Mouse (Mus musculus): ENCODE data around the gene Cpne4. TPM values are rescaled to one million over a fixed set of nuclear protein-coding genes. Genes with fewer than 3 reads are reported as not detected.

Gene Cpne4
- polyA plus RNA-seq (2021): 0.10 TPM

DNA sequence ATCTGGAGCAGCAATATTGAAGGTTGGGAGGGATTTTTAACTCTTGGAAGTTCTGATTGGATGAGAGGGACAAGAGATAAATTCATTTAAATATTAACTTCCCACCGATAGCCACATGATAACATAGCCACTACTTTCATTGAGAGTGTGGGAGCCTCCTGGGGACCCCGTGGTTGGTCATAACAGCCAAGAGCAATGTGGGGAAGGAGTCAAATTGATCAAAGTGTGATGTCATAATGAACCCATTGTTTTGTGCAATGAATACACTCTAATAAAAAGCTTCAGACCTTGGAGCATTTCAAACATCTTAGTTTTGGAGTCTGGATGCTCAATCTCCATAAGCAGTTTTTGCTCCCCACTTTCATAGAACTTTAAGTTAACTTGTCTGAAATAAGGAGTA lies at the start of gene Cpne4:
Gene Cpne4, plus strand, starts transcription at position 301 of the 400 bp plus-strand sequence.
- ATAC-seq (no peak), DNase-seq (ENCODE audit: low read depth, low spot score) (no peak)
- in situ Hi-C loops (cut with MboI; ENCODE audit: low pct_unique_long_range_greater_than_20kb): no loop called here
- ChIA-PET POLR2A (no interaction called here), CTCF (interaction anchor here (0.6 kb wide), 1 partner anchor 8 kb away, joined by 3 read pairs; no protein-coding TSS in a partner anchor)
- no peak for TF ChIP-seq CTCF (IDR thresholded peaks at IDR 0.05)
- peaks cover 3% of the 10 kb centered on the region for H3K27me3 ChIP-seq

DNA sequence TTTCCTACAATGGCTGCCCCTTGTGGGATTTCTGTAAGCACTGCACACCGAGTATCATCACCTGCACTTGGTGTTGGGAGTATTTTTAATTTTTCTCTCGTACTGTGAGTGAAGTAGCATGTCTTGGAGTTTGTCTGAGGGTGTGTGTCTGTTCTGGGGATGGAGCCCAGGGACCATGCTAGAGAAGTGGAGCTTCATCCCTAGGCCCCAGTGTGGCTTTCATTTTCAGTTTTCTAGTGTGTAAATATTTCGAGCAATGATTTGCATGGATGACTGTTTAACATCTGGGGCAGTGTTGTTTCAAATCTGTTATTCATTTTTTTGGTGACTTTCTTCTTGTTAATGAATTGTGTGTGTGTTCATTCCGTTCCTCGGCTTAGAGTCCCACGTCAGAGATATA lies 31.9 kb upstream of the Cpne4 start:
- ChIA-PET POLR2A (no interaction called here), CTCF (interaction anchor here (0.8 to 1.6 kb wide), 2 partner anchors 9 to 35 kb away, joined by 3 read pairs; no protein-coding TSS in a partner anchor)
- in situ Hi-C loops (cut with MboI; ENCODE audit: low pct_unique_long_range_greater_than_20kb): no loop called here
- DNase-seq (ENCODE audit: low read depth, low spot score) (no peak), ATAC-seq (no peak)
- no peaks in the 10 kb centered on the region for H3K27me3 ChIP-seq
- no peak for TF ChIP-seq CTCF (IDR thresholded peaks at IDR 0.05)

DNA sequence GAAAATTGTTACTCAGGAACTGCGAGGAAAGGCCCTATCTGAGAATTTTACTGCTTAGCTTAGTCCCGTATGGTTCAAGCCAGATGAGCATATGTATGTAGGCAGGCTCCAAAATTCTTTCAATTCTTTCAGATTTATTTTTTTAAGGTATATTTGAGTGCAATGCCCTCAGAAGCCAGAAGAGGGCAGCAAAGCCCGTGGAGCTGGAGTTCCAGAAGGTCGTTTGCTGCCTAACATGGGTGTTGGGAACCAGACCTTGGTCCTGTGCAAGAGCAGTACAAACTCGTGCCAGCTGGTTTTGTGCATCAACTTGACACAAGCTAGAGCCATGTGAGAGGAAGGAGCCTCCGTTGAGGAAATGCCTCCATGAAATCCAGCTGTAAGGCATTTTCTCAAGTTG lies 11.6 kb upstream of the Cpne4 start:
- in situ Hi-C loops (cut with MboI; ENCODE audit: low pct_unique_long_range_greater_than_20kb): no loop called here
- DNase-seq (ENCODE audit: low read depth, low spot score) (no peak), ATAC-seq (no peak)
- POLR2A ChIA-PET: no interaction called here
- CTCF ChIA-PET: interaction anchor here (0.6 kb wide), 1 partner anchor 612 kb away, joined by 3 read pairs; no protein-coding TSS in a partner anchor
- H3K27me3 ChIP-seq: peaks cover 3% of the 10 kb centered on the region
- TF ChIP-seq CTCF (IDR thresholded peaks at IDR 0.05): peak; percentile 58

DNA sequence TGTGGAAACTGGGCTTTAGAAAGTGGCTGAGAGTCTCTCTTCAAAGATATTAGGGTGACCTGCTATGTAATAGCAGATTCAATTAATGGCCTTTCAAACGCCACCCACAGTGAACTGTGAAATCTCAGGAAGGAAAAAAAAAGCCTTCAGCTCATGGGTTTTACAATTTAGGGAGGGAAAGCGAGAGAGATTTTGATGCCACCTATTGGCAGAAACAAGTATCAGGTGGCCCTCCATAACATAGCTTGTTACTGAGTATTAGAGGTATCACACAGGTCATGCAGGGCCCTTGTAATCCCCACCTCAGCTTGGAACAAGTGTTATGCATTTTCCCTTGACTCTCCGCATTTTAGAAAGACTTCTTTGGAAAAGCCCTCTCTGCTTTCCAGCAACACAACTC lies 18.7 kb downstream of the Cpne4 start:
- ChIA-PET POLR2A (interaction anchor here (0.7 kb wide), 1 partner anchor 547 kb away, joined by 3 read pairs; no protein-coding TSS in a partner anchor), CTCF (interaction anchor here (1.0 kb wide), 1 partner anchor 8 kb away, joined by 3 read pairs; no protein-coding TSS in a partner anchor)
- ATAC-seq: no peak
- in situ Hi-C loops (cut with MboI; ENCODE audit: low pct_unique_long_range_greater_than_20kb): no loop called here
- H3K27me3 ChIP-seq: no peaks in the 10 kb centered on the region
- DNase-seq (ENCODE audit: low read depth, low spot score): no peak
- TF ChIP-seq CTCF (IDR thresholded peaks at IDR 0.05): no peak

DNA sequence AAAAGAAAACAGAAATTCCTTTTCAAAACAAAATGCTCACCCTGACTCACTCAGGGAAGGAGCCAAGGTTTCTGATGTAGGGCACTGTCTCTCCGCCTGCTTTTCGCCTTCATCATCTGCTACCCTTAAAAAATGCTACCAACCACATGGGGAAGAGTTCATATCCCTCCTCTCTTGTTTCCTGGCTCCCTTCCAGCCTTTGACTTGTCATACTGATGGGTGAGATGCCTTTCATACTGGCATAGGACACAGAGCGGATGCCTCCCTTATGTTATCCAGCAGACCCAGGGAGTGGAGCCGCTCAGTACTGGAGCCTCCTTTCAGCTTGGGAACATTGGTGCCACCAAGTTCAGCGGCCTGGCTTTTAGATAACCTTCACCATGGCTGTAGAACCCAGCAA lies 19.4 kb downstream of the Cpne4 start:
- no peak for DNase-seq (ENCODE audit: low read depth, low spot score)
- in situ Hi-C loops (cut with MboI; ENCODE audit: low pct_unique_long_range_greater_than_20kb): no loop called here
- H3K27me3 ChIP-seq: no peaks in the 10 kb centered on the region
- no peak for ATAC-seq
- ChIA-PET POLR2A (no interaction called here), CTCF (interaction anchor here (1.0 kb wide), 1 partner anchor 9 kb away, joined by 3 read pairs; no protein-coding TSS in a partner anchor)
- TF ChIP-seq CTCF (IDR thresholded peaks at IDR 0.05): no peak

DNA sequence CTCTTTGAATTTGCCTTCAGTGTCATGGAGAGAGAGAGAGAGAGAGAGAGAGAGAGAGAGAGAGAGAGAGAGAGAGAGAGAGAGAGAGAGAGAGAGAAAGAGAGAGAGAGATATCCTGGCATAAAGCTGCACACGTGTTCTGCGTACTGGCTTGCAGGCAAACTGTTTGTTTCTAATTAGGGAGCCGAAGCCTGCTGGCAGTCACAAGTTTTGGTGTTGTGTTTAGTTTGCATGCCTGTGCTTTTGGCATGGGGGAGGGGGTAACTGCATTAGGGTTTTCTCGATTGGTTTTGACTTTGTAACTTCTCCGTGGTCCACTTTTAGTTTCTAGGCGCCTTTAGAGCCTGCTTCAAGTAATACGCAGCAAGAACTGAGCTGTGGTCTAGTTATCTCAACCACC lies 20.0 kb downstream of the Cpne4 start:
- DNase-seq (ENCODE audit: low read depth, low spot score): no peak
- no peak for TF ChIP-seq CTCF (IDR thresholded peaks at IDR 0.05)
- no peak for ATAC-seq
- ChIA-PET CTCF (no interaction called here), POLR2A (no interaction called here)
- in situ Hi-C loops (cut with MboI; ENCODE audit: low pct_unique_long_range_greater_than_20kb): no loop called here
- H3K27me3 ChIP-seq: no peaks in the 10 kb centered on the region

DNA sequence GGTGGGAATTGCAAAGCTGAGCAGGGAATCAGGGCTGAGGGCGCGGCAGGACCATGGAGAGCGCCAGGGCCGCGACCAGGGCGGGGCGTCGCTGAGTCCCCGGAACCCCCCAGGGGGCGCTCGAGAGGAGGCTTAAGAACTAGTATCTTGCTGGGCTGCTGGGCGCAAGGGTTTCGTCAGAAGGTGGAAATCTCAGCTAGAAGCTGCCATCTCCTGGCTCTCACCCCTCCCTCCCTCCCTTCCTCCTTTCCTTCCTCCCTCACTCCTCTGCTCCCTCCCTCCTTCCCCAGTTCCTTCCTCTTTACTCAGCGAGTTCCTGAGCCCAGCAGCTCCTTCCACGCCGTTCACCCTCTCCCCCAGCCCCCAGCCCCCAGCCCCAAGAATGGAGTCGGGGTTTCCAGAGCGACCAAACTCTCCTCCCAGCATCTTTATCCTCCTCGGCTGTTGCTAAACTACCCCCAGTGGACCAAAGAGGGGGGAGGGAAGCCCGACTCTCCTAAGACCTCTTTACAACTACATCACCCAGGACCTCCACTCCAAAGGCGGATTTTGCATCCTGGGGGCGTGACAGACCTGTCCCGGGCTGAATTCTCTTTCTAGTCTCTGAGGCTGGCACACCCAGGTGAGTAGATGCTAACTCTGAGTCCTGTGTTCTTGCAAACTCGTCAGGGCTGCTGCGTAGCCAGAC lies 22.5 kb downstream of the Cpne4 start:
- TF ChIP-seq CTCF (IDR thresholded peaks at IDR 0.05): peak; percentile 93
- no peaks in the 10 kb centered on the region for H3K27me3 ChIP-seq
- in situ Hi-C loops (cut with MboI; ENCODE audit: low pct_unique_long_range_greater_than_20kb): loop anchor here (5.0 kb wide), 1 partner anchor 823 kb away; no protein-coding TSS in a partner anchor
- ChIA-PET CTCF (interaction anchor here (1.0 to 1.9 kb wide), 3 partner anchors 10 to 483 kb away, joined by 3 to 4 read pairs (median 3); partner anchors contain the start of gene Mrpl3), POLR2A (no interaction called here)
- DNase-seq (ENCODE audit: low read depth, low spot score) (no peak), ATAC-seq (peak; percentile 54)

DNA sequence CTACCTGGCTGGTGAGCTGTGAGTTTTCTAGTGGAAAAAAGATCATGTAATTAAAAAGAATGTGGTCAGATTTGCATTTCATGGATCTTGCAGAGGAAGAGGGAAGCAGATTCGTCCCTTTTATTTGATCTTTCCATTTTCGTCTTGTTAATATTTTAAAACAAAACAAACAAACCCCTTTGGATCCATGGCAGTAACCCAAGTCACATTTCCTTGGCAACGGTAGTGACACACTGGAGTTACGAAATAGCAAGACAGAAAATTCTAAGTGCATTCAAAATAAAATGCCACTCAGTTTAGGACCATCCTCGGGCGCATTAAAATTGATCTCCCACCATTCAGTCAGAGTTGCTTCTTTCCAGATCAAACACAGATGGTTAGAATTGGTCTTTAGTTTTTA lies 25.8 kb downstream of the Cpne4 start:
- ChIA-PET POLR2A (no interaction called here), CTCF (no interaction called here)
- DNase-seq (ENCODE audit: low read depth, low spot score) (no peak), ATAC-seq (no peak)
- H3K27me3 ChIP-seq: no peaks in the 10 kb centered on the region
- in situ Hi-C loops (cut with MboI; ENCODE audit: low pct_unique_long_range_greater_than_20kb): loop anchor here (5.0 kb wide), 1 partner anchor 819 kb away; no protein-coding TSS in a partner anchor
- no peak for TF ChIP-seq CTCF (IDR thresholded peaks at IDR 0.05)

DNA sequence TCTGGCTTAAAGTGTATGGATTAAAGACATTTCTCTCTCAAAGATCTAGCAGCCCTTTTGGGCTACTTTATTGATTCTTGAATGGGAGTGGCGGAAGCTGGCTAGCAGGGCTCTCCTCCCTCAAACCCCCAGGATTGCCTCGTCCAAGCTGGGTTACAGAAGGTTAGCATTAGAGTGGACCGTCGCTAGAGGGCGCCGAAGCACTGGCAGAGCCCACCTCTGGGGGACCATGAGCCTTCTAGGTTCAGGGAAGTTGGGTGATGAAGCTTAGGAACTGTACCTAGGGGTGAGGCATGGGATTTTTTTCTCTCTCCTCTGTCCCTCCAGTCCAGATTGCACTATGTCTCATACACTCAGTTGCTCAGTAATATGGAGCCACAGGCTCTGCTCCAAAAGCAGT lies 27.4 kb downstream of the Cpne4 start:
- peak; percentile 94 for TF ChIP-seq CTCF (IDR thresholded peaks at IDR 0.05)
- ChIA-PET POLR2A (no interaction called here), CTCF (interaction anchor here (0.6 to 1.7 kb wide), 9 partner anchors 14 to 819 kb away, joined by 3 to 7 read pairs (median 4); no protein-coding TSS in a partner anchor)
- H3K27me3 ChIP-seq: no peaks in the 10 kb centered on the region
- peak; percentile 84 for ATAC-seq
- in situ Hi-C loops (cut with MboI; ENCODE audit: low pct_unique_long_range_greater_than_20kb): loop anchor here (5.0 kb wide), 1 partner anchor 818 kb away; no protein-coding TSS in a partner anchor
- DNase-seq (ENCODE audit: low read depth, low spot score): peak; percentile 10

DNA sequence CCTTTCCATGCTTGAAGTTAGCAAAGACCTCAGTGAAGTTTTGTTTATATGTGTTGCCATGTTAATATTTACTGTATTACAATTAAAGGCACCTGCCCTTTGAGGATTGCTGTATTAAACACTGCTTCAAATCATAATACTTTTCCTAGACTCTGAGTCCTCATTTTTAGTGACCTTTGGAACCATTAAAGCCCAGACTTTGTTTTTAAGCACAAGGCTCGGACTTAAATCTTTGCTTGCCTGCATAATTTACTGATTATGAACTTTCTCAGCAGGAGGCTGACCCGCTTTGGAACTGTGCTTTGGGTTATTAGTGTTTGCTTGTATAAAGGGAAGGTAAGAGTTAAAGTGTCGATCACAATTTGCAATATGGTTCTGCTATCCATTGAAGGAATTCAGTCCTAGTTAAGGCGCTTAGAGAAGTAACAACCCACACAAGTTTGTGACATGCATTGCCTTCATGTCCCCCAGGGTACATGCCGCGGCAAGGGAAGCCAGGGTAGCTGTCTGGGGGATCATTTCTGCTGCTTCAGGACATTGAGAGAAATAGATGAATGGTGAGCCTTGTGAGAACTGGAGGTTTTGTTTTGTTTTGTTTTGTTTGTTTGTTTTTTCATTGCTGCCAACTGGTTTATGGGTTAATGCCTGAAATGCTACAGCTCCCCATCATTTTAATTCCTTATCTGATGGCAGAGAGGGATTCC lies 35.0 kb downstream of the Cpne4 start:
- no peak for TF ChIP-seq CTCF (IDR thresholded peaks at IDR 0.05)
- CTCF ChIA-PET: no interaction called here
- in situ Hi-C loops (cut with MboI; ENCODE audit: low pct_unique_long_range_greater_than_20kb): no loop called here

DNA sequence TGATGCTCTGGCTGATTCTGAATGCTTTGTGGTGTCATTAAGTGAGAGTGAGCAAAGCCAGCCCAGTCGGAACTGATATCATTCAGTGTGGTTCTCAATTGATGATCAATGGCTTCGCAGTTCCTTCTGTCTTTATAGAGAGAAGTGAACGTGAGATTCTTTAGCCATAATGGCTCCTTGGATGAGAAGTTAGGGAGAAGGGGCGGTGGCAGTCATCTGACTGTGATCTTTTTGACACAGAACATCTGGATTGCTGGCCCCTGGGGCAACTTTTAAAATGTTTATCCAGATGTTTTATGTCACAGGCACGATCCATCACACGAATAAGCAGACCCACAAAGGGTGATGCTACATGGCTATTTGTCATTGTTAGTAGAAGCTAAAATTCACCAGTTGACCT lies 35.6 kb downstream of the Cpne4 start:
- in situ Hi-C loops (cut with MboI; ENCODE audit: low pct_unique_long_range_greater_than_20kb): no loop called here
- H3K27me3 ChIP-seq: peaks cover 5% of the 10 kb centered on the region
- ChIA-PET POLR2A (no interaction called here), CTCF (no interaction called here)
- DNase-seq (ENCODE audit: low read depth, low spot score) (no peak), ATAC-seq (no peak)
- TF ChIP-seq CTCF (IDR thresholded peaks at IDR 0.05): no peak

More for the DNA sequence above, 35.0 kb downstream of the Cpne4 start:
- POLR2A ChIA-PET: no interaction called here
- ATAC-seq (no peak), DNase-seq (ENCODE audit: low read depth, low spot score) (no peak)
- peaks cover 5% of the 10 kb centered on the region for H3K27me3 ChIP-seq

Data from Patski (cell line).